Mouse (Mus musculus): ENCODE data around the gene Pou5f2.

Pou5f2 gene

DNA sequence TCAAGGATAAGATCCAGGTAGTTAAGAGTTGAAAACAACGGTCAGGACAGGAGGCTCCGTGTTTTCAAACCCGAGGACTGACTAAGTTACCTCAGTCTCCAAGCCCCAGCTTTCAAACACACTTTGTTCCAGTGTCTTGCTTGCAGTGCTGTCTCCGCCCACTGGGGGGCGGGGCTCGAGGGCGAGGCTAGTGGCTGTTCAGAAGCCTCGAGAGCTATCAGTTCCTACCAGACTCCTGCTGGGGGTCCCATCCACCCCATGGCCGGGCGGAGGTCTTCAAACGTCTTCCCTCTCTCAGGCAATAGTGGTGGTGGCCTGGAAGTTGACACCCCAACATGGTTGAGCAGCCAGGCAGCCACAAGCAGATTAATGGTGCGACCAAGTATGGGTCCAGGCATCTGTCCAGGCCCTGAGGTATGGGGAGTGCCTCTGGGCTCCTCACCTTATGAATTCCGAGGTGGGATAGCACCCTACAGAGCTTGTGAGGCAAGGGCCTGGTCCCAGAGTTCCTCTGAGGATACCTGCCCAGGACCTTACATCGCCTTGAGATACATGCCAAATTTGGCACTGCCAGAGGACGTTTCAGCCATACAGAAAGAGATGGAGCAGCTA, at the start of gene Pou5f2:
Gene Pou5f2, plus strand, starts transcription at position 220 of the 612 bp plus-strand sequence.
- peak; percentile 49 for DNase-seq (ENCODE audit: low spot score)

DNA sequence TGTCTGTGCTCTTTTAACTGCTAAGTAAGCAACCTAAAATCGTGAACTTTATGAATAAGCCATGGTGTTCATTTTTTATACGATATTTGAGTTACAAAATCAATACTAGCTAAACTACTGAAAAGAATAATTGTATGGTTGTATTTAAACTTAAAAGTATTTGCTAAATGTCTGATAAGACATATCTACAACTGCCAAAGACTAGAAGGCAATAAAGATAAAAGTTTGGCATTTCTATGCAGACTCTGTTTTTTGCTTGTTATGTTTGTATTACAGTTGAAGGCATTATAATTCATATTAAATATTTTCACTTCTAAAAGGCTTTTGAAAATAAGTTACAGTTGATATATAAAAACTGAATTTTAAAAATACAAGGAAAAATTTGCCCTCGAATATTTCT, 48.5 kb upstream of the Pou5f2 start:
- no peak for DNase-seq (ENCODE audit: low spot score)

DNA sequence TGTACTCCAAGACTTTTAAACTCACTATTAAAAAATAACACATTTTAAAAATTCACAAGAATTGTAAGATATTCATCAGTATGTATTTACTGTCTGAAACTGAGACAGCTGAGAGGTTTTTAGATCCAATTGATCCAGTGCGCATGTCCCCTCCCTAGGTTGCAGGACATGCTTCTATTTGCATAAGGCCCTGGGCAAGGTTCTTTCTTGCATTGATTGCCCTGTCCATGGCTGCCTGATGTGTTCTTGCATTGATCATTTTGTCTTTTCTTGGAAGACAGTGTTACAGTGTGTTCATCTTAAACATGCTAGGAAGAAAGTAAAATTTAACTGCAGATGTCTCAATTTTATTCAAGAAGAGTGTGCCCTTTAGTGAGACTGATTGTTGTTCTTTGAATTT, 47.6 kb upstream of the Pou5f2 start:
- no peak for DNase-seq (ENCODE audit: low spot score)

DNA sequence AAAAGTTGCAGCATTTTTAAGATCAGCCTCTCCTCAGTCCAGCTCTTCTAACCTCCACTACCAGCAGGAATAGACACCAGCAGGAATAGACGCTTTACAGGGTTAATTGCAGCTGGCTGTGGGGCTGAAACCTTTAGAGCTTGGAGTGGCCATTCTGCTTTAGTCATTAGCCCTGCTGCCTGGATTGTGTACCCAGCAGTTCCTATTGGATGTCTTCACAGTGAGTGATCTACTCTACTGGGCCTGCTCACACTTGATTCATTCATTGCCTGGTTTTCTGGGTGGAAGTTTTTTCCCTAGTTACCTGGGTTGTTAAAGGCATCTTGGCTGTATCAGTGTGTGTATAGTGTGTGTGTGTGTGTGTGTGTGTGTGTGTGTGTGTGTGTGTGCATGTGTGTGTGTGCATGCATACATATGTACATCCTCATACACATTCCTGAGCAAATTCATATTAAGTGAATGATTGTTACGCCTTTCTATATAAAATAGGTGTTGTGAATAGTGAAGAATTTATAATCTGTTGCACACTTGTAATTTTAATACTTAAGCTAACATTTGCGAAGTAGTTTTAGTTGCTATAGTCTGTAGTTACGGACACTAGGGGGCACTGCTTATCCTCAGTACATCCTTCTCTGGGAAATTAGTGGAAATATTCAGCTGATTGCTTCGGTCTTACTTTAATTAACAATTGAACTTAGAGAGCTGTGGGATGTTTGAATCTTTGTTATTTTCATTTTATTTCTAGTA, 42.4 kb upstream of the Pou5f2 start:
- no peak for DNase-seq (ENCODE audit: low spot score)

DNA sequence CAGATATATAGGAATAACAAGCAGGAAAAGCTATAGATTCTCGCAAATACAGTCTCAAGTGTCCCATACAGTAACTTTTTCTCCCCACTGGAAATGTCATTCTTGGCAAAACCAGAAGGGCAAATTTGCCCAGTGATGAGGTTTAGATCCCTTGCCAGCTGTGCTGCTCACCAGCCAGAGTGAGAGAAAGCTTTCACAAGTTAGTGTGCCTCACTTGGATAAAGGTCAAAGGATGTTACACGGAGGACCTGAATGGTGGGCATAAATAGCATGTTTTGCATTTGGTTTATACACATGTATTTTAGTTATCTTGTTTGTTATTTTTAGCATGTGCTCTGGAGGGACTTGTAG, 41.9 kb upstream of the Pou5f2 start:
- DNase-seq (ENCODE audit: low spot score): no peak

DNA sequence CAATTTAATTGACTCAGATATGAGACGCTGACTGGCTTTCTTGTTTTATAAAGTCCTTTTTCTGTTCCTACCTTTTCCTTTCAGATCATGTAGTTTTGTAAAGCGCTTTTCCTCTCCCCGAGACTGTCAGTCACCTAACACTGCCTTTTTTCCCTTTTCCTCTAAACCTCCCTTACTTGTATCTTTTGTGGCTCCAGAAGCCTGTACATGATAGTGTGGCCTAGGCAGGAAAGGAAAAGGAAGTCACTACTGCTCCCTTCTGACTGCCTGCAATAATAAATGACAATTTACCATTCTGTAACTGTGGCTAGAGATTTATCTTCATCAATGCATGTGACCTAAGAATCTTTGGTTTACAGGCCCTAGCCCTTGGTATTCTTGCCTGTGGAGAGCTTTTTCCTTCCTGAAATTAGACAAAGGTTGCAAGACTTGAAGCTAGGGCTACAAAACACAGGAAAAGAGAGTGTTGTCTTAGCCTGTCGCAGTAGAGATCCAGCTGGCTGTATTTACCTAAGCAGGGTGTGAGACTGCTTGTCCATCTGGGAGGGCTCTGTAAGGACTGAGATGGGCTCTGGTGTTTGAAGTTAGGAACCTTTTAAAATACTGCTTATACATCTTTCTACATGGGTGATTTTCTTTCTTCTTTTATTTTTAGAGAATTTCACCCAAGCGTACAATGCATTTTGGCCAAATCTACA, 33.4 kb upstream of the Pou5f2 start:
- no peak for DNase-seq (ENCODE audit: low spot score)

DNA sequence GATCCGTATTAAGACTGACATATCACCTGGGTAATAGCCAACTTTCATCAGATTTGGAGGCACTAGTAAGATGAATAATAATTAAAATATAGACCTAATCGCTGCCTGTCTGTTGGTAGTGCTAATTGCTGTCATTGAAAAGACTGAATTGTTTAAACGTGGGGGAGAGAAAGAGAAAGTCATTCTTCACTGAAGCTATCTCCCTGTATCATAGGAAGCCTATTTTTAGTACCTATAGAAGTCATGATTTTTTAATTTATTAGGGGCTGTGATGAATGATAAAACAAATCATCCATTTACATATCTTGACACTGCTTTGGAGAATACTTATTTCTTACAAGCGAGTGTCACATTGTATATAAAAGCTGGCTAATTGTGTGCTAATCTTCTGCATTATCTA, 20.1 kb upstream of the Pou5f2 start:
- DNase-seq (ENCODE audit: low spot score): no peak

DNA sequence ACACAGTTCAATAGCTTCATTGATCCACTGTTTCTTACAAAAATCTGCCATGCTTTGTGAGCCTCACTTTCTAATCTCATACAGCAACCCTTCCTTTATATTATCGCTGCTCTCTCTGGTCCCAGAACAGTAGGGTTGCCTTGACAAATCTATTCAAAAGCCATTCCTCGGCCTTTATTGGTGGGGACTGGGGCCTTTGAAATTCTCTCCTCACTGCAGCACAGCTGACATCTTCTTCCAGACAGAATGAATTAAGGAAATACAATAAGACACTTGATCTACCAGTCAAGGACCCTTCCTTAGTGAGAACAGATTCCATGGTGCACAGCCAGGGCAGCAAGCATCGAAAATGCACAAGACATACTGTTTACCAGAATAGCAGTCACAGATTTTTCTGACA, 19.4 kb upstream of the Pou5f2 start:
- DNase-seq (ENCODE audit: low spot score): no peak

DNA sequence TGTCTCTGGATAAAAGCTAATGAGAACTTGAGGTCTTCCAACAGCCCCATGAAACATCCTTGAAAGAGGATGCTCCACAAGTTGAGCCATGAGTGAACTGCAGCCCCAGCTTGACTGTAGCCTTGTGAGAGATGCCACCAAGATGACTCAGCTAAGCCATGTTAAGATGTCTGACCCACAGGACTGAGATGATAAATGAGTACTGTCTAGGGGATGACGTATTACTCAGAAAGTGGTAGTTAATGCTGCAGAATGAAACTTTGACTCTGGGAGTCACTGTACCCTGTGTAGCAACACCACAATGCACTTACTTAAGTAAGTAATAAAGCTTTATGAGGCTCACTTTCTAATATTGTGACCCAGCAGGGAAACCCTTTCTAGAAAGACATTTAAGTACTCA, 14.5 kb upstream of the Pou5f2 start:
- no peak for DNase-seq (ENCODE audit: low spot score)

DNA sequence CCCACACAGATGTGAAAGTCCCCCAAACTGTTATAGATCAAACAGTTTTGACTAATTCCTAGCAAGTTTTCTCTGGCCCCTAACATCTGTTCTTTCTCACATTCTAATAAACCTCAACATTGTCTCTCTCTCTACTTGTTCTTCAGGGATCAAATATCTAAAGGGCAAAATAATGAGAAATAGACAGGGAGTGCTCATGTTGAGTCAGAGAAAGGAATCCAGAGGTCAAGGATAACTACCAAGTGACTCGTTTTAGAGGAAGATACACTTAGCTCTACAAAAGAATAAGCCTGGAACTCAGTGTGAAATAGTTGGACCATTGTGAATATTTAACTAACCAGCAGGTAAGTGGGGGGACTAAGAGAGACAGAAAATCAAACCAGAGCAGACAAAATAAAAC, 8.1 kb downstream of the Pou5f2 start:
- no peak for DNase-seq (ENCODE audit: low spot score)

DNA sequence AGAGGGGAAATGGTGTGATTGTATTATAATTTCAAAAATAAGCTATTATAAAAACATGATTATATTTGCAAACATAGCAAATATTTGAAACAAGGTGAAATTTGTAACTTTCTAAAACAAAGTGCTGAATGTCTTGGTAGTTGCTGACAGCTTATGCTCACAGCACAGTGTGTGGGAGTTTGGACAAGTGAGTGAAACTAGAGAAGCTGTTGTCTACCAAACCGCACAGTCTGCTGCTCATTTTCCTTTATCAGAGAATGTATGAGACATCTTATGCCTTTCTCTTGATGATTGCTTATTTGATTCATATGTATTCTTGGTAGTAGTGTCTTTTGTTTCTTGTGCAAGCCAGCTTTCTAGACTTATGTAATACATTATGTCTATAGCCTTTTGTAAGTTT, 12.5 kb downstream of the Pou5f2 start:
- DNase-seq (ENCODE audit: low spot score): no peak

DNA sequence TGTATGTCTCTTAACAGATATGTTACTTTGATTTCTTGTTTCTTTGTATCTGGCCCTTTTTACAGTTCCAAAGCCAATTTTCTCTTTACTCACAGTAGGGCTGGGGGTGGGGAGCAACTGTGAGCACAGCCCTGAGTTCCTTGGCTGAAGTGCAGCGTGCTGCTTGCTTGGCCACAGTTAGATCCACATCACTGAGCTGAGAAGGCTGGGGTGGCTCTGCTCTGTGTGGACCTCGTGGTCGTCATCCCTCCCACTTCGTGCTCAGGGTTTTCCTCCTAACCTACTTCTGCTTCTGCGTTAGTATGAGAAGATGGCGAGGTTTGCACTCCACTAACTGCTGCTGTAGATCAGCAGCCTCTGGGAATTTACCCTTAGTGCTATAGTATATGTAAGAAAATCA, 18.5 kb downstream of the Pou5f2 start:
- no peak for DNase-seq (ENCODE audit: low spot score)

DNA sequence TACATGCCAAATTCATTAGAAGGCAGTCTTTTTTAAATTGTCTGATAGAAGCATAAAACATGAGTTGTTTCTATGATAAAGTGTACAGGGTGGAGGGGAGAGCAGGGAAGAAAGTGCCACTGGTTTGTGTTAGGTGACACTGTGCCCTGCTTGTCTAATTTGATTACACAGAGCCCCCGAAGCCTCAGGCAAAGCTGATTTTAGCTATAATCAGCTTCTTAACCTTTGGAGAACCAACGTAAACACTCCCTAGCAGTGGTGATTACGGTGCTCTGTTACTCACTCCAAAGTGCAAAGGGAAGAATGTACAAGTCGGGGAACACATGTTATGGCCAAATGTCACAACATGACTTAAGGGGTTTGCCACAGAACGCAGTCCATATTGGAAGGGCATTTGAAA, 20.4 kb downstream of the Pou5f2 start:
- DNase-seq (ENCODE audit: low spot score): no peak
